Mouse (Mus musculus): ENCODE measurements around the gene Cdkn2d. TPM values are rescaled to one million over a fixed set of nuclear protein-coding genes. Genes with fewer than 3 reads are reported as not detected.

Gene Cdkn2d
- polyA plus RNA-seq, 2 experiments from 2014 or later = 142 to 158 TPM

DNA sequence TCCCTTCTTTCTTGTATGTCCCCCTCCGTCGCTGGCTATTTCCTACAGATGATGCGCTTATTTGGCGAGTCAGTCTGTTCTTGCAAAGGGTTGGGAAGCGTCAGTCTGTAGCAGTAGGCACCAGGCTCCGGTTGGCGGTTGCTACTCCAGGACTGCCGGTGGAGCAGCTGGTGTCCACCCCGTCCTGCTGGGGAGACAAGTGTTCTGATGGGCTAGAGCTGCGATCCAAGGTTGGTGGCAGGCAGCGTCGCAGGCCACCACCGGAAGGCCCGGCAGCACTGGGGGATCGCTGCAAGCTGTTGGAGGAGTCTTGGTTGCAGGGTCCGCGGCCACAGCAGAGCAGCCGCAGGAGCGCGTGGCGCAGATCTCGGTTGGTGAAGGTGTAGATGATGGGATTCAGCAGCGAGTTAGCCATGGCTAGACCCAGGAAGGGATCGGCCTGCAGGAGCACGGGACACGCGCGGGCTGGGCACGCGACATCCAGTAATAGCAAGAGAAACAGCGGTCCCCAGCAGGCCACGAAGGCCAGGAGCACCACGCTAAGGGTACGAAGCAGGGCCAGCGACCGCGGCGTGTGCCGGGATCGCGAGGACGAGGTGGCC is 47.3 kb downstream of the Cdkn2d start:
- ATAC-seq = no peak

- peak; percentile 59 for ATAC-seq
These were observed 49.9 kb downstream of the Cdkn2d start for GRCm38 (mm10) chr9:21241343-21241742.

- ATAC-seq = no peak
These were observed 51.8 kb downstream of the Cdkn2d start for GRCm38 (mm10) chr9:21239465-21239848.

DNA sequence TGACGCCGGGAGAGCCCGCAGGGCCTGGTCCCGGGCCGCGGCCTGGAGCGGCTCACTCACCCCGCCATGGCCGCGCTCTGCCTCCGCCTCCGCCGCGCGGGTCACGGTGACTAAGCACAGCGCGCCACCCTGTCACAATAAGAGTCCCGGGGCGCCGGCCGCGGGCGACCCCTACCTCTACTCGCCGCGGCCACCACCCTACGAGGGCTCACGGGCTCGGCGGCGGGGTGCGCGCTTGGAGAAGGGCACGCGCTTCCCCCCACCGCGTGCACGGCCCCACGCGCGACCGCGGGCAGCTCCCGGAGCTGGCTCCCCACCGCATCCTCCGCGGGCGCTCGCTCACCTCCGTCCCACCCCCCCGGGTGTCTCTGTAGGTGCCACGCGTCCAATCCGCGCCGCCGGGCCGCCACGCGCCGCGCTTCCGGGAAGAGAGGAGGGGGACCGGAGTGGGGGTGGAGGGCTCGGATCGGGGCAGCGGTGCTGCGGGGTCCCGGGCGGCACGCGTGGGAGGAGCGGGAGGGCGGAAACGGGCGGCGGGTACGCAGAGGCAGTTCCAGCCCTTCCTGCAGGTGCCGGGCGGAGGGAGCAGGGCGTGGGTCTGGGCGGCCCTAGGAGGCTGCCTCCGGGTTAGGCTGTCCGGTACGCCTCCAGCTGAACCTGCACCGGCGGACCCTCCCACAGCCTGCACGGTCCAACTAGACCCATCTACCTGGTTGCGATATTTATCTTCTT is 52.3 kb downstream of the Cdkn2d start, which contains the start of gene Keap1:
TSS of gene Keap1 (minus strand) at position 629 of the 732 bp plus-strand sequence.
- peak; percentile 51 for ATAC-seq

Other genes with a start within 250 kb of the Cdkn2d start
- under 1 TPM in 1 of 2 experiments, not detected in 1; 0.66 TPM for gene Zglp1, start 224.3 kb downstream of the Cdkn2d start, polyA plus RNA-seq (2017; shearing (Covaris generic))
- not detected for gene Gm49373, start 218.3 kb downstream of the Cdkn2d start, polyA plus RNA-seq (2017; shearing (Covaris generic))
- 10 to 100 TPM; 14.3 to 17.2 TPM for gene Fdx1l, start 217.8 kb downstream of the Cdkn2d start, polyA plus RNA-seq (2017; shearing (Covaris generic))
- gene Gm38431, start 199.4 kb downstream of the Cdkn2d start, polyA plus RNA-seq (2017; shearing (Covaris generic)) = 1 to 10 TPM in 1 of 2 experiments, under 1 TPM in 1; 0.67 to 3.2 TPM
- gene Raver1, start 199.4 kb downstream of the Cdkn2d start, polyA plus RNA-seq (2017; shearing (Covaris generic)) = 10 to 100 TPM; 22.8 to 25.1 TPM
- gene Tyk2, start 160.2 kb downstream of the Cdkn2d start, polyA plus RNA-seq (2017; shearing (Covaris generic)) = 10 to 100 TPM; 30.0 to 60.9 TPM
- gene Cdc37, start 141.4 kb downstream of the Cdkn2d start, polyA plus RNA-seq (2017; shearing (Covaris generic)) = 100 to 1,000 TPM; 102 to 129 TPM
- gene Pde4a, start 125.7 kb downstream of the Cdkn2d start, polyA plus RNA-seq (2017; shearing (Covaris generic)) = 1 to 10 TPM in 1 of 2 experiments, under 1 TPM in 1; 0.44 to 1.1 TPM
- 10 to 100 TPM; 16.9 to 30.0 TPM for gene Keap1, start 52.0 kb downstream of the Cdkn2d start, polyA plus RNA-seq (2017; shearing (Covaris generic))
- gene S1pr5, start 43.0 kb downstream of the Cdkn2d start, polyA plus RNA-seq (2017; shearing (Covaris generic)) = under 1 TPM in 1 of 2 experiments, not detected in 1; 0.34 TPM
- gene Atg4d, start 26.1 kb downstream of the Cdkn2d start, polyA plus RNA-seq (2017; shearing (Covaris generic)) = 10 to 100 TPM; 24.3 to 26.8 TPM
- 10 to 100 TPM; 20.8 to 26.1 TPM for gene Kri1, start 3.4 kb downstream of the Cdkn2d start, polyA plus RNA-seq (2017; shearing (Covaris generic))
- gene Ap1m2, start 20.9 kb upstream of the Cdkn2d start, polyA plus RNA-seq (2017; shearing (Covaris generic)) = 1 to 10 TPM in 1 of 2 experiments, under 1 TPM in 1; 0.84 to 1.5 TPM
- gene Slc44a2, start 29.3 kb upstream of the Cdkn2d start, polyA plus RNA-seq (2017; shearing (Covaris generic)) = 100 to 1,000 TPM; 181 to 194 TPM
- 100 to 1,000 TPM in 1 of 2 experiments, 10 to 100 TPM in 1; 96.0 to 122 TPM for gene Ilf3, start 76.5 kb upstream of the Cdkn2d start, polyA plus RNA-seq (2017; shearing (Covaris generic))
- gene Qtrt1, start 120.4 kb upstream of the Cdkn2d start, polyA plus RNA-seq (2017; shearing (Covaris generic)) = 10 to 100 TPM; 34.0 to 38.8 TPM
- gene Dnm2, start 133.5 kb upstream of the Cdkn2d start, polyA plus RNA-seq (2017; shearing (Covaris generic)) = 100 to 1,000 TPM; 100 to 114 TPM
- 1 to 10 TPM; 2.7 to 3.1 TPM for gene Tmed1, start 218.8 kb upstream of the Cdkn2d start, polyA plus RNA-seq (2017; shearing (Covaris generic))
- gene AB124611, start 234.8 kb upstream of the Cdkn2d start, polyA plus RNA-seq (2017; shearing (Covaris generic)) = 10 to 100 TPM; 56.9 to 62.4 TPM

Data from activated CD4-positive, CD25-positive, alpha-beta regulatory T cell, adult 4 months (primary cell).